Mouse (Mus musculus): ENCODE measurements at regions not wholly inside any gene's neighbourhood (a gene's known extent, or its start where the extent isn't known, plus 50 kb on each side); places are given as distances from the start of the nearest gene placed in this dataset.

GRCm38 (mm10) chr15:88325108-88325507 lies 275.0 kb upstream of the Zdhhc25 start:
- TF ChIP-seq MAFK (IDR thresholded peaks at IDR 0.05; ENCODE audit: borderline replicate concordance, low read depth, low read length) (no peak), POLR2A (IDR thresholded peaks at IDR 0.05; ENCODE audit: control insufficient read depth in 1 of 2, insufficient read depth in 1 of 2, low read depth in 1 of 2, low read length in 2 of 2, poor library complexity in 1 of 2) (no peak), CTCF (IDR thresholded peaks at IDR 0.05 in 2 of 3, conservative IDR thresholded peaks at IDR 0.05 in 1 of 3; ENCODE audit: control insufficient read depth in 1 of 3, insufficient read depth in 1 of 3, low read depth in 2 of 3, low read length in 3 of 3, poor library complexity in 1 of 3, severe bottlenecking in 1 of 3) (no peak), E2F4 (IDR thresholded peaks at IDR 0.05; ENCODE audit: borderline replicate concordance, low read depth, low read length) (no peak), SMC3 (IDR thresholded peaks at IDR 0.05; ENCODE audit: low read depth, low read length) (no peak), KAT2A (conservative IDR thresholded peaks at IDR 0.05; ENCODE audit: low read depth, low read length) (no peak), SIN3A (IDR thresholded peaks at IDR 0.05; ENCODE audit: low read length) (no peak), GABPA (IDR thresholded peaks at IDR 0.05; ENCODE audit: low read depth, low read length) (no peak)
